Mouse (Mus musculus) activated CD4-positive, CD25-positive, alpha-beta regulatory T cell, adult 9 weeks (primary cell): ENCODE measurements around the gene Krtap10-4. TPM values are rescaled to one million over a fixed set of nuclear protein-coding genes. Genes with fewer than 3 reads are reported as not detected.

Experiments used
- polyA plus RNA-seq: library from polyadenylated mRNA; unstranded; fragments of 100-300 nt; shearing (Covaris generic); gene quantifications from one replicate; pipeline ENCODE4 v1.2.1, GENCODE M21; 2017

The Krtap10-4 gene
- not detected for polyA plus RNA-seq

DNA sequence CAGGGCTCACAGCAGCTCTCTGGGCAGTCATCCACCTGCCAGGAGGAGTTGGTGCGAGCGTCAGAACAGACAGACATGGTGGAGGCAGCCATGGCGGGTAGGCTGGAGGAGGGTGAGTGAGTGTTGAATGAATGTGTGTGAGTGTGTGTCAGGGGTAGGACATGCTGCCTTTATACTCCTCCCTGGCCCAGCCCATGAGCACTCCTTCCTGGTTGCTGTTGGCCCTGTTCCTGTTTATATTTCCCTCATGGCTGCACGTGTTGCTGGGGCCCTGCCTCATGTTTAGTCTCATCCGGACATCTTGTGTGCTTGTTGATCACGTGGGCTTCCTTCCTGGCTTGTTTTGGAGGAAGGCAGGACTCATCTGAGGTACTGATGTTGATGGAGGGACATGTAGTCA lies at the start of gene Krtap10-4:
Gene Krtap10-4, minus strand, starts transcription at position 145 of the 400 bp plus-strand sequence.

DNA sequence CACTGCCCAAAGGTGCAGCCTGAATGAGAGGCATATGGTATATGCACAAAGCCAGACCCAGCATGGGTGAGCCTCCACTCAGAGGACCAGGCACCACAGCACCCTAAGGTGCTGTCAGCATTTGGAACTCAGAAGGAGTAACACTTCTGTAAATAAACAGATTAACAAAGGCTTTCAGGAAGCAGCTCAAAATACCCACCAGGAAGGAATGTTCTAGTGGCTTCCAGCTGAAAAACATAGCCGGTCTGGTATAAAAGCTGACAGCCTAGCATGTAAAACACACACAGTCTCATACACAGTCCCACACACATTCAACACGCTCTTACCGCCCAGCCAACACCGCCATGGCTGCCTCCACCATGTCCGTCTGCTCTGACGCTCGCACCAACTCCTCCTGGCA lies 34.8 kb upstream of the Krtap10-4 start, which contains the start of gene Gm3285:
Gene Gm3285, plus strand, starts transcription at position 301 of the 400 bp plus-strand sequence.

GRCm38 (mm10) chr10:77852559-77852958 lies 25.7 kb upstream of the Krtap10-4 start, which contains the start of gene Gm10318:
Gm10318 (plus strand) TSS chr10:77852859.

DNA sequence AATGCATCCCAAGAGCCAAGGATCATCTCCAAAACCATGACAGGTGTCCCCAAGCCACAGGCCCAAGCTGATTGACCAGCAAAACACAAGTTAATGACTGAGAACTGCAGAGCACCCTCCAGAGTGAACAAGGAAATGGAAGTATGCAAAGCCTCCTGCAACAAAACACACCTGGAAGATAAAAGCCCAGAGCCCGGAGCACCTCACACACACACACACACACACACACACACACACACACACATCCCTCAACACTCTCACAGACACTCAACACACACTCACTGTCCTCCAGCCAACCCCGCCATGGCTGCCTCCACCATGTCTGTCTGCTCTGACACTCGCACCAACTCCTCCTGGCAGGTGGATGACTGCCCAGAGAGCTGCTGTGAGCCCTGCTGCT lies 19.6 kb upstream of the Krtap10-4 start, which contains the start of gene Gm36176:
Gene Gm36176, plus strand, starts transcription at position 301 of the 400 bp plus-strand sequence.

DNA sequence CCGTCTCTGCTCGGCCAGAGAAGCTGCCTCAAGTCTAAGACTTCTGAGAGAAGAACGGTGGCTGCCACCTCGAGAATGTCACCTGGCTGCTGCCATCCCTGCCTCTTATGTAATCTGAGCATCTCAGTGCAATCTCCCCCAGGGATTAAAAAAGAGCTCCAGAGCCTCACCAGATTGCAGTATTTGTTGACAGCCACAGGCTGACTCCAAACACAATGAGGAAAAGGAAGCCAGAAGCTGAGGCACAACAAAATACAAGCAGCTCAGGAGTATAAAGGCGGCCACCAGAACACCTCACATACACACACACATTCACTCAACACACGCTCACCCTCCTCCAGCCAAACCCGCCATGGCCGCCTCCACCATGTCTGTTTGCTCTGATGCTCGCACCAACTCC lies 8.8 kb upstream of the Krtap10-4 start, which contains the start of gene Krtap10-10:
Gene Krtap10-10, plus strand, starts transcription at position 301 of the 400 bp plus-strand sequence.

DNA sequence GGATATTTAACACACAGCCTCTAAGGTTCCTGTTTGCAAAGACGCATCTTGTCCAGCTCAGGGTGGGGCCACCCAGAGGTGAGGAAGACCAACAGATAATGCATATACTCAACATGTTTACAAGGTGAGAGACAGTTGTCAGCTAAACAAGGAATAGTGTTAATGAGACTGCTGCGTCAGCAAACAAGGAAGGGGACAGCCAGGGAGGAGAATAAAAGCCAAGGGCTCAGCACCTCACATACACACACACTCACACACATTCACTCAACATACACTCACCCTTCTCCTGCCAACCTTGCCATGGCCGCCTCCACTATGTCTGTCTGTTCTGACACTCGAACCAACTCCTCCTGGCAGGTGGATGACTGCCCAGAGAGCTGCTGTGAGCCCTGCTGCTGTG lies 12.5 kb downstream of the Krtap10-4 start, which contains the start of gene Gm2696:
Gene Gm2696, plus strand, starts transcription at position 301 of the 400 bp plus-strand sequence.

GRCm38 (mm10) chr10:77811743-77812142 lies 15.2 kb downstream of the Krtap10-4 start, which contains the start of gene Gm9507:
Gm9507 (minus strand) TSS chr10:77811843.

GRCm38 (mm10) chr10:77798921-77799508 lies 27.9 kb downstream of the Krtap10-4 start, which contains the start of gene Gm19668:
Gm19668 (minus strand) TSS chr10:77799133.

DNA sequence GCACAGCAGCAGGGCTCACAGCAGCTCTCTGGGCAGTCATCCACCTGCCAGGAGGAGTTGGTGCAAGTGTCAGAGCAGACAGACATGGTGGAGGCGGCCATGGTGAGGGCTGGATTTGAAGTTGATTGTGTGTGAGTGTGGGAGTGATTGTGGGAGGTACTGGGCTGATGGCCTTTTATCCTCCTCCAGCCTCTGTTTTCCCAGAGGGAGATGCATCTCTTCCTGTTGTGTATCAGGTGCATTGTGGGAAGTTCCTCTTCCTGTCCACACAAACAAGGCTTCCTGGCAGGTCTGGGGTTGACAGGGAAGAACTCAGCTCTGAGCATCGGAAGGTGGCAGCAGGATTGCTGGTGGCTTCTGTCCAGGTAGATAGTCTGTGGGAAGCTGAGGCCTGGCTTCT lies 31.9 kb downstream of the Krtap10-4 start, which contains the start of gene Gm9639:
Gene Gm9639, minus strand, starts transcription at position 101 of the 400 bp plus-strand sequence.

DNA sequence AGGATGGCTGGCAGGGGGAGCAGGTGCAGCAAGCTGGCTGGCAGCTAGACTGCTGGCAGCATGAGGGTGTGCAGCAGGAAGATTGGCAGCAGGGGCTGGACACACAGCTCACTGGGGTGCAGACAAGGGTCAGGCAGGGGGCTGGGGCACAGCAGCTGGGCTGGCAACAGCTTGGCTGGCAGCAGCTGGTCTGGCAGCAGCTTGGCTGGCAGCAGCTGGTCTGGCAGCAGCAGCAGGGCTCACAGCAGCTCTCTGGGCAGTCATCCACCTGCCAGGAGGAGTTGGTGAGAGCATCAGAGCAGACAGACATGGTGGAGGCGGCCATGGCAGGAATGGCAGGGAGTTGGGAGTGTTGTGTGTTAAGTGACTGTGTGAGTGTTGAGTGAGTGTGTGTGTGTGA lies 39.0 kb downstream of the Krtap10-4 start, which contains the start of gene Gm7137:
Gene Gm7137, minus strand, starts transcription at position 325 of the 400 bp plus-strand sequence.

GRCm38 (mm10) chr10:77782442-77782841 lies 44.5 kb downstream of the Krtap10-4 start, which contains the start of gene Gm3250:
Gm3250 (minus strand) TSS chr10:77782542.

DNA sequence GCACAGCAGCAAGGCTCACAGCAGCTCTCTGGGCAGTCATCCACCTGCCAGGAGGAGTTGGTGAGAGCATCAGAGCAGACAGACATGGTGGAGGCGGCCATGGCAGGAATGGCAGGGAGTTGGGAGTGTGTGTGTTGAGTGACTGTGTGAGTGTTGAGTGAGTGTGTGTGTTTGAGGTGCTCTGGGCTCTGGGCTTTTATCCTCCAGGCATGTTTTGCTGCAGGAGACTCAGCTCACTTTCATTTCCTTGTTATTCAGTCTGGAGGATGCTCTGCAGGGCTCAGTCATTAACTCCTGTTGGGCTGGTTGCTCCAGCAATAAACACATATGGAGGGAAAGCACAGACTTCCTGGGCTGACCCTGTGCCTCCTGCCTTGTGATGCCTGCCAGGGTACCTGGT lies 50.1 kb downstream of the Krtap10-4 start, which contains the start of gene Gm7138:
Gene Gm7138, minus strand, starts transcription at position 101 of the 400 bp plus-strand sequence.

Other genes starting within 250 kb of the Krtap10-4 start
- gene Pttg1ip, start 245.4 kb downstream of the Krtap10-4 start, polyA plus RNA-seq: 108 TPM
- gene Sumo3, start 221.0 kb downstream of the Krtap10-4 start, polyA plus RNA-seq: 116 TPM
- gene Gm49325, start 220.9 kb downstream of the Krtap10-4 start, polyA plus RNA-seq: not detected
- gene Ube2g2, start 204.8 kb downstream of the Krtap10-4 start, polyA plus RNA-seq: 58.6 TPM
- 0.59 TPM for gene Tspear, start 140.5 kb downstream of the Krtap10-4 start, polyA plus RNA-seq
- gene Gm19402, start 136.3 kb downstream of the Krtap10-4 start, polyA plus RNA-seq: not detected
- gene Gm9508, start 129.9 kb downstream of the Krtap10-4 start, polyA plus RNA-seq: not detected
- gene Gm10272, start 120.5 kb downstream of the Krtap10-4 start, polyA plus RNA-seq: not detected
- gene Gm10024, start 115.6 kb downstream of the Krtap10-4 start, polyA plus RNA-seq: not detected
- not detected for gene Gm10142, start 111.3 kb downstream of the Krtap10-4 start, polyA plus RNA-seq
- gene Krtap12-1, start 106.5 kb downstream of the Krtap10-4 start, polyA plus RNA-seq: not detected
- gene Gm10100, start 100.6 kb downstream of the Krtap10-4 start, polyA plus RNA-seq: not detected
- not detected for gene Gm18596, start 84.5 kb downstream of the Krtap10-4 start, polyA plus RNA-seq
- not detected for gene Gm9736, start 75.7 kb downstream of the Krtap10-4 start, polyA plus RNA-seq
- not detected for gene Gm3233, start 67.4 kb downstream of the Krtap10-4 start, polyA plus RNA-seq
- not detected for gene Gm3238, start 55.8 kb downstream of the Krtap10-4 start, polyA plus RNA-seq
- not detected for gene Gm7138, start 50.2 kb downstream of the Krtap10-4 start, polyA plus RNA-seq
- not detected for gene Gm3250, start 44.6 kb downstream of the Krtap10-4 start, polyA plus RNA-seq
- not detected for gene Gm7137, start 38.9 kb downstream of the Krtap10-4 start, polyA plus RNA-seq
- gene Gm9639, start 32.0 kb downstream of the Krtap10-4 start, polyA plus RNA-seq: not detected
- not detected for gene Gm19668, start 28.0 kb downstream of the Krtap10-4 start, polyA plus RNA-seq
- not detected for gene Gm9507, start 15.3 kb downstream of the Krtap10-4 start, polyA plus RNA-seq
- not detected for gene Gm2696, start 12.4 kb downstream of the Krtap10-4 start, polyA plus RNA-seq
- gene Krtap10-10, start 8.9 kb upstream of the Krtap10-4 start, polyA plus RNA-seq: not detected
- not detected for gene Gm36176, start 19.7 kb upstream of the Krtap10-4 start, polyA plus RNA-seq
- not detected for gene Gm10318, start 25.8 kb upstream of the Krtap10-4 start, polyA plus RNA-seq
- not detected for gene Gm3285, start 34.9 kb upstream of the Krtap10-4 start, polyA plus RNA-seq
- not detected for gene Lrrc3, start 75.4 kb upstream of the Krtap10-4 start, polyA plus RNA-seq
- gene Trpm2, start 143.5 kb upstream of the Krtap10-4 start, polyA plus RNA-seq: 1.3 TPM
- gene 1810043G02Rik, start 151.4 kb upstream of the Krtap10-4 start, polyA plus RNA-seq: 10.6 TPM
- 94.5 TPM for gene Pfkl, start 183.0 kb upstream of the Krtap10-4 start, polyA plus RNA-seq
- gene Dnmt3l, start 214.9 kb upstream of the Krtap10-4 start, polyA plus RNA-seq: not detected
- gene Aire, start 216.5 kb upstream of the Krtap10-4 start, polyA plus RNA-seq: 0.49 TPM
- 9.8 TPM for gene Icosl, start 242.2 kb upstream of the Krtap10-4 start, polyA plus RNA-seq